Mouse (Mus musculus) right cerebral cortex, postnatal 14 days (tissue): ENCODE results near the gene Klra6.
"Not testable (repeated sequence)": the region's sequence is repeated elsewhere in the genome, so short reads cannot be mapped to it uniquely, and the experiment has no call there.

Source experiments
- DNase-seq: peaks from one replicate; pipeline ENCODE4 v3.0.0; 2022

The Klra6 gene

DNA sequence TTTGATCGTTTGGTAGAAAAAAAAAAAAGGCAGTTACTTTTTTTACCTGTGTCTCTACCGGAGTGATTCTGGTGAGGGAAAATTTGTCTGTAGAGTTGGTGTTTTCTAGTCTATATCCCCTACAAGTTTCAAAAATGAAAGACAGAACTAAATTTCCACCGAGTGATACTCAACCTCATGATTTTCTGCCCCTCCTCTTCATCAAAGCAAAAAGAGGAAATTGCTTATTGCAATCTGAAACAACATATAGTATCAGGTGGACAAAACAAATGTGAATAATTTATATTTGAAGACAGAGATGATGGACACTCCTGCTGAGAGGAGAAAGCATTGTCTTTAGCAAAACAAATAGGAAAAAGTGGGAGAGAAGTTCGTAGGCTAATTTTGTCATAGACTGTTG lies at the start of gene Klra6:
Gene Klra6, minus strand, starts transcription at position 101 of the 400 bp plus-strand sequence.
- DNase-seq: no peak

DNA sequence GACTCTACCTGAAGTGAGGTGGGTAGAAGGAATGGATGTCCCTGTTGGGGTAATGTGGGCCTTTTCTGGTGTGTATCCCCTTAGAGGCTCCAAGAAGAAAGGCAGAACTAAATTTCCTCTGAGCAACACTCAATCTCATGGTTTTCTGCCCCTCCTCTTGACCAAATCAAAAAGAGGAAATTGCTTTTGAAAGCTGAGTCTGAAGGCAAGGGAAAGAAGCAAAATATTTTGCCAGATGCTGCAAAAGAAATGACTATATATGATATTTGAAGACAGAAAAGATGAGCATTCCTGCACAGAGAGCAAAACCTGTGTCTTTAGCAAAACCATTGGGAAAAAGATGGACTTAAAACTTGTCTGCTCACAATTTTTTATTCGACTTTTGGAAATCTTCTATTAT lies 40.4 kb upstream of the Klra6 start, which contains the start of gene Klra4:
Gene Klra4, minus strand, starts transcription at position 101 of the 400 bp plus-strand sequence.
- not testable (repeated sequence) for DNase-seq

DNA sequence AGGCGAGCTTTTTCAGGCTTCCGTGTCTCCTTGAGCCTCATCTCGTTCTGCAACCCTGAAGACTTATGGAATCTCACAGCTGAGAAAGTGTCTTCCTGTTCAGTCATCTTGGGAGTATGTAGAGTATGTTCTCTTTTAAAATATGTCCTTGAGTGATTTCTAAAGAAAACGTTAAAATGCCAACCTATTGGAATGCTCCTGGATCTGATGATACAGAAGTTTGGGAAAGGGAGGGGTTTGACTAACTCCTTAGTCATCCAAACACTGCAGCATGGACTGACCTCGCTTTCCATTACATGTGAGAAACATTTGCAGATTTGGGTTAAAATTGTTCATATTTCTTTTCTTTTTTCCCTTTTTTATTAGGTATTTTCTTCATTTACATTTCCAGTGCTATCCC lies 38.4 kb upstream of the Klra6 start:
- DNase-seq: no peak

DNA sequence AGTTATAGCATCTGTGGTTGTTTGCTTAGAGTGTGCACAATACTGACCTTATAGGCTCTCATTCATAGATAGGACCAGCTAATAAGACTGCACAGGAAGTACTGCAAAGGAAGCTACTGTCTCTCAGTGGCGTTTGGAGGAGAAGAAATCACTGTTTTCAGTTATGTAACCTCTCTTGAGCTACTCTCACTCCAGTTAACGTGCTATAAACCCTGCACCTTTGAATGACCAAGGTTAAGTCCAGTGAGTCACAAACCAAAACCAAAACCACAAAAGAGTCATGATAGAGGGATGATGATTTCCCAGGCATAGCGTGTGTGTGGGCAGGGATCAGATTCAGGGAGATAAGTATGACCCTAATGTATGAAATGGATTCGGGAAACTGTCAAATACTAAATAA lies 8.4 kb upstream of the Klra6 start:
- DNase-seq: not testable (repeated sequence)

DNA sequence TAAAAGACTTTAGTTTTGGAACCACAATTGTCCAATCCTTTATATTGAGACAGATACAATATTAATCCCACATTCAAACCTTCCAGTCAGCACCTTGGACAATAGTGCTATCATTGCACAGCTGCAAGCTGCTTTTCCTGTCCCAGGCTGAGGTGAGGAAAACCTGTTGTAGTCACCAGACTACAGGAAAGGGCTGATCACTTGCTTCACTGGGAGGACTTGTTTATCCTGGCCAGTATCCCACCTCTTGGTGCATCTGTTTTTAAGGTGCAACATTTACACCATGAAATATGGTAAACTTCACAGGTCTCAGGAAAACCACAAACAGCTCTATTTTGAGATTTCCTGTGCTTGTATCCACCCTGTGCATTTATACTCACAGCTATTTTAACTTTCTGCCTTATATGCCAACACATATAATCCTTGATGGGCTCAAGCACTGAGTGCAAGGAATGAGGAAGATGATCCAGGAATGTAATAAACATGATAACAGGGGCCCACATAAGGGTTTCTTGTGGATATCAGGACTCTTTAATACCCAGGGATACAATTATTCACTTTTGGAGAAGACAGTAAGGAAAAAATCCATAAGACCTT lies 4.8 kb upstream of the Klra6 start:
- DNase-seq: not testable (repeated sequence)
